Mouse (Mus musculus) forebrain, embryonic 13.5 days (tissue): ENCODE results near the gene Cacna1b. TPM values are rescaled to one million over a fixed set of nuclear protein-coding genes. Genes with fewer than 3 reads are reported as not detected.

Experiments
- ATAC-seq: fragments of 200-750 bp; cut with Nextera tagmentation; 2 replicates; pipeline ENCODE4 v1.8.0; 2017
- H3K27ac ChIP-seq: fragments of 300-500 bp; sonication (generic); 2 replicates; pipeline ENCODE4 v1.5.1; 2015; ENCODE audit warnings: inconsistent platforms, mild to moderate bottlenecking, moderate library complexity
- H3K27me3 ChIP-seq: fragments of 300-500 bp; sonication (generic); 2 replicates; pipeline ENCODE4 v1.6.1; 2015; ENCODE audit warnings: mild to moderate bottlenecking, inconsistent platforms
- H3K36me3 ChIP-seq: fragments of 300-500 bp; sonication (generic); 2 replicates; pipeline ENCODE4 v1.6.1; 2015; ENCODE audit warnings: mild to moderate bottlenecking, inconsistent platforms; ENCODE audit not compliant: poor library complexity, severe bottlenecking
- H3K4me1 ChIP-seq: fragments of 300-500 bp; sonication (generic); 2 replicates; pipeline ENCODE4 v1.6.1; 2015; ENCODE audit warnings: inconsistent platforms
- H3K4me2 ChIP-seq: fragments of 300-500 bp; sonication (generic); 2 replicates; pipeline ENCODE4 v1.6.1; 2015; ENCODE audit warnings: inconsistent platforms, mild to moderate bottlenecking, moderate library complexity
- H3K4me3 ChIP-seq: fragments of 300-500 bp; sonication (generic); 2 replicates; pipeline ENCODE4 v1.5.1; 2015; ENCODE audit warnings: mild to moderate bottlenecking, inconsistent platforms
- H3K9ac ChIP-seq: fragments of 300-500 bp; sonication (generic); 2 replicates; pipeline ENCODE4 v1.6.1; 2015; ENCODE audit warnings: mild to moderate bottlenecking, inconsistent platforms
- H3K9me3 ChIP-seq: fragments of 300-500 bp; sonication (generic); replicated peaks from 2 replicates; pipeline ENCODE4 v1.6.1; 2016; ENCODE audit warnings: inconsistent platforms
- WGBS: fragments of 180-500 bp; shearing (Covaris S2); methylation state at CpG from one replicate; pipeline ENCODE4 v1.1.7; 2015; 5-methylcytosine and 5-hydroxymethylcytosine counted together
- polyA plus RNA-seq: library from polyadenylated mRNA; unstranded; fragments of >200 nt; fragmentation: Nextera tagmentation; extraction: Ambion mirVana; gene quantifications from 2 replicates; pipeline ENCODE4 v1.2.1, GENCODE M21; 2015

Gene Cacna1b
- polyA plus RNA-seq, 1 experiment from 2014 or later = 5.6 TPM

- Histone ChIP-seq H3K9ac (no peak overlapping the region), H3K4me3 (no peak overlapping the region), H3K36me3 (no peaks in the 10 kb centered on the region), H3K4me1 (no peaks in the 10 kb centered on the region), H3K4me2 (no peak overlapping the region), H3K27ac (no peak overlapping the region), H3K9me3 (no peaks in the 10 kb centered on the region), H3K27me3 (peaks cover 6% of the 10 kb centered on the region; the same call in 1 of the 2 replicates)
- 6% methylated on average over 3 of the region's 3 CpGs for WGBS
- ATAC-seq = no peak
Observed at GRCm38 (mm10) chr2:24568555-24568954, 194.4 kb downstream of the Cacna1b start.

DNA sequence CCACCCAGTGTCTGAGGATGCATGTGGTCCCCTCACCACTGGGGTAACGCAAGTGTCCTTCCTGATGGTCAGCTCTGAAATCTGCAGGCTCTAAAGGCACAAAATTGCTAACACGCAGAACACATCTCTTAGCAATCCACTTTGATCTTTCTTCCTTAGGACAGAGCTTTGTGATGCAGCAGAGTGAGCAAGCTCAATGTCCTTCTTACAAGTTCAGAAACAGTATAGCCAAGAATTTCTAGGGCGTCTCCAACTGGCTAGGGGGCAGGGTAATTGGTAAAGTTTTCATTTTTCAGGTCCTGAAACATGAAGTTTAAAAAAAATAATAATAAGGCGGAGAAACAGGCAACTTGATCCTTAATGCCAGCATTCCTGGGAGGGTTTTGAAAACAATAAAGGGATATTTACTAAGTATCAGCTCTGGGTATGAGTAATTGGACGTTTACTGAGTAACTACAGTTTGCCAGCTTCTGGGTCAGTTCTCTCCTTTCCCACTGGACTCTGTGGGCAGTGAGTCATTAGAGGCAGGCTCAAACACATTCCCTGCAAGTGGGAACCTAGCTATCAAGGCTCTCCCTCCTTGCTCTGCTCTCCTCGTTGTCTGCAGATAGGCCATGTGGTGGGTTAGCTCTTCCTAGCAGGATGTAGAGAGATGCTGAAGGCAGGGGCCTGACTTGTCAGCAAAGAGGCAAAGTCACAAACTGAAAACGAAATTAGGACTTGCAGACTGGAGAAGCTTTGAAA is 200.2 kb downstream of the Cacna1b start:
- 71% methylated on average over 7 of the region's 7 CpGs for WGBS

GRCm38 (mm10) chr2:24561946-24562345 is 201.0 kb downstream of the Cacna1b start:
- H3K36me3 ChIP-seq = no peaks in the 10 kb centered on the region
- H3K4me3 ChIP-seq = no peak overlapping the region
- no peaks in the 10 kb centered on the region for H3K9me3 ChIP-seq
- no peak overlapping the region for H3K27ac ChIP-seq
- no peak overlapping the region for H3K9ac ChIP-seq
- H3K4me2 ChIP-seq = no peak overlapping the region
- ATAC-seq = no peak
- 81% methylated on average over 6 of the region's 6 CpGs for WGBS
- no peaks in the 10 kb centered on the region for H3K27me3 ChIP-seq
- no peaks in the 10 kb centered on the region for H3K4me1 ChIP-seq

More for the DNA sequence above, 200.2 kb downstream of the Cacna1b start:
- Histone ChIP-seq H3K36me3 (no peaks in the 10 kb centered on the region), H3K4me3 (no peak overlapping the region), H3K9me3 (no peaks in the 10 kb centered on the region), H3K27ac (no peak overlapping the region), H3K4me1 (no peaks in the 10 kb centered on the region), H3K4me2 (no peak overlapping the region), H3K9ac (no peak overlapping the region), H3K27me3 (no peaks in the 10 kb centered on the region)
- no peak for ATAC-seq

DNA sequence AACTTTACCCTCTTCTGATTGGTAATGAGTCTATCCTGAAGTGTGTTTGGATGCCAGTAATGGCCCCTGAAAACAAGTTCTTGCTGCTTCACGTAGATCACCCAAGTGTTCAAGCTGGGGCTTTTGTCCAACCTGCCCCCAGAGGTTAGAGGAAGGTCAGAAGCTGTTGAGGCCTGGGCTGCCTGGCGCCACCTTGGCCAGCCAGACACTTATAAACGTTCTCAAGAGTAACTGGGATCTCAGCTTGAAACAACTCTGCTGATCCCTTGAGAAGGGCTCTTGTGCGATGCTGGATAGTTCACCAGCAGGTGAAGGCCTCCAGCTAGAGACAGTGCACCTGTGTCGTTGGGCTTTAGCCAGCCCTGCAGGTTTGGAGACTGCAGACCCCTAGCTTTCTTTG is 202.8 kb downstream of the Cacna1b start:
- ATAC-seq = no peak
- 80% methylated on average over 5 of the region's 5 CpGs for WGBS
- no peak overlapping the region for H3K4me2 ChIP-seq
- no peaks in the 10 kb centered on the region for H3K4me1 ChIP-seq
- no peaks in the 10 kb centered on the region for H3K36me3 ChIP-seq
- H3K27ac ChIP-seq = no peak overlapping the region
- H3K4me3 ChIP-seq = no peak overlapping the region
- H3K9ac ChIP-seq = no peak overlapping the region
- H3K9me3 ChIP-seq = no peaks in the 10 kb centered on the region
- no peaks in the 10 kb centered on the region for H3K27me3 ChIP-seq

DNA sequence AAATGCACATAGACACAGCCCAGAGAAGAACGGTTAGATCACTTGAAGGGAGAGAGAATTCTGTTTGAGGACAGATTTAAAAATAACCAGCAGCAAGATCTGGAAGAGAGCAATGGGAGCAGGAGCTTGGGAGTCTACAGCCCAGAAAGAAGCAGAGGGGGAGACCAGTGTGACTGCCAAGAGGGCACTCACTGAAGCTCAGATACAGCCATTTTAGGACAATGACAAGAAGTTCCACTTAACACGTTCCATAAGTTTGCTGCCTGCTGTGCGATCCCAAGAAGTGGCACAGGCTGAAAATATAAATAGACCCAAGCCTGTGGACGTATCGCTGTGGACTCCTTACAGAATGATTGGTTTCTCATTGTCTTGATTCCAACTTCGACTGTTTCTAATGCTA is 206.6 kb downstream of the Cacna1b start:
- Histone ChIP-seq H3K4me1 (no peaks in the 10 kb centered on the region), H3K27ac (no peak overlapping the region), H3K4me3 (no peak overlapping the region), H3K36me3 (no peaks in the 10 kb centered on the region), H3K27me3 (no peaks in the 10 kb centered on the region), H3K9me3 (no peaks in the 10 kb centered on the region), H3K4me2 (no peak overlapping the region), H3K9ac (no peak overlapping the region)
- 83% methylated on average over 6 of the region's 6 CpGs for WGBS
- no peak for ATAC-seq

DNA sequence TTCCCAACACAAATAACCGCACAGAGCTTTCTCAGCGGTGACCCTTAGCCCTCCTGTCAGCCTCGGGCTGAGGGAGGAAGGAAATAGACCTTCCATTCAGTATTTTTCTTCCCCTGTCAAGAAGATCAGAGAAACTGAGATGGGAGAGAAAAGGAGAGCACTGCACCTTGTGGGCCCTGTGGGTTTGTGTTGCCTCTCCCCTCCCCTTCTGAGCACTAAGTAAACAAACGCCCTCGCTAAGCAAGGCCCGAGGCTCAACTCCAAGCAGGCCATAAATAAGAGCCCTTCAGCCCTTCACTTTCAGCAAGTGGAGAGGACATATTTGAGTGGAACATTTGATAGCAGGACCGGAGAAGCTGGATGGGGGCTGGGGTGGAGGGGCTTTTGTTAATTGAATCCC is 209.0 kb downstream of the Cacna1b start:
- H3K27ac ChIP-seq = no peak overlapping the region
- 58% methylated on average over 7 of the region's 7 CpGs for WGBS

More for the DNA sequence above, 209.0 kb downstream of the Cacna1b start:
- Histone ChIP-seq H3K36me3 (no peaks in the 10 kb centered on the region), H3K4me3 (no peak overlapping the region), H3K27me3 (no peaks in the 10 kb centered on the region), H3K4me2 (no peak overlapping the region), H3K4me1 (no peaks in the 10 kb centered on the region), H3K9me3 (no peaks in the 10 kb centered on the region), H3K9ac (no peak overlapping the region)
- no peak for ATAC-seq

Other genes with a start within 250 kb of the Cacna1b start
- 152 and 156 TPM in 2 replicates for gene Ehmt1, start 156.5 kb upstream of the Cacna1b start, polyA plus RNA-seq
- 19.1 and 21.5 TPM in 2 replicates for gene Arrdc1, start 172.1 kb upstream of the Cacna1b start, polyA plus RNA-seq
- gene Zmynd19, start 186.6 kb upstream of the Cacna1b start, polyA plus RNA-seq = 10.2 and 12.1 TPM in 2 replicates
- 35.5 and 38.8 TPM in 2 replicates for gene Dph7, start 199.2 kb upstream of the Cacna1b start, polyA plus RNA-seq
- 163 and 175 TPM in 2 replicates for gene Mrpl41, start 211.9 kb upstream of the Cacna1b start, polyA plus RNA-seq
- 2.4 and 3.5 TPM in 2 replicates for gene Pnpla7, start 212.9 kb upstream of the Cacna1b start, polyA plus RNA-seq